Mouse (Mus musculus): ENCODE data around the gene Tsku.

- TF ChIP-seq CTCF (IDR thresholded peaks at IDR 0.05; ENCODE audit: control insufficient read depth, insufficient read depth, insufficient replicate concordance, low read depth, low read length) (no peak), POLR2A (IDR thresholded peaks at IDR 0.05; ENCODE audit: control insufficient read depth, low read depth, low read length) (no peak)
These were observed 28.3 kb downstream of the Tsku start for GRCm38 (mm10) chr7:98332678-98333397.

Measured in testis, adult 2 months (tissue).